Mouse (Mus musculus): ENCODE measurements around the gene Il21r.

The Il21r gene

DNA sequence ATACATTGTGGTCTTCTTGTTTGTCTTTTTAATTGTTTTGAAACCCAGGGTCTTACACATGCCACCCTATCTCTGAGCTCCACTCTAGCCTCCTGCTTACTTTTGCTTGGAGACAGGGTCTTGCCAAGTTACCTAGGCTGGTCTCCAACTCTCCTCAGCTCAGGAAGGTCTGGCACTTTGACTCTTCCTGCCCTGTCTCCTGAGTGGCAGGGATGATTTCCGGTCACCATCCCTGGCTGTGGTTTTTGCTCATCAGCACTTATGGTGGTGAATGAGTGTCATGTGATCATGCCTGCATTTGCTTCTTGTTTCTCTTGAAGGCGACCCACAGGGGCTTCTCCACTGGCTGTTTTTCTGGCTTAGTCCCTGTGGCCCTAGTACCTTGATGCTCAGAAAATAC lies 29.4 kb upstream of the Il21r start:
- no peak for DNase-seq (ENCODE audit: extremely low read depth, insufficient read length, low spot score)

GRCm38 (mm10) chr7:125574832-125575231 lies 28.4 kb upstream of the Il21r start:
- no peak for DNase-seq (ENCODE audit: extremely low read depth, insufficient read length, low spot score)

DNA sequence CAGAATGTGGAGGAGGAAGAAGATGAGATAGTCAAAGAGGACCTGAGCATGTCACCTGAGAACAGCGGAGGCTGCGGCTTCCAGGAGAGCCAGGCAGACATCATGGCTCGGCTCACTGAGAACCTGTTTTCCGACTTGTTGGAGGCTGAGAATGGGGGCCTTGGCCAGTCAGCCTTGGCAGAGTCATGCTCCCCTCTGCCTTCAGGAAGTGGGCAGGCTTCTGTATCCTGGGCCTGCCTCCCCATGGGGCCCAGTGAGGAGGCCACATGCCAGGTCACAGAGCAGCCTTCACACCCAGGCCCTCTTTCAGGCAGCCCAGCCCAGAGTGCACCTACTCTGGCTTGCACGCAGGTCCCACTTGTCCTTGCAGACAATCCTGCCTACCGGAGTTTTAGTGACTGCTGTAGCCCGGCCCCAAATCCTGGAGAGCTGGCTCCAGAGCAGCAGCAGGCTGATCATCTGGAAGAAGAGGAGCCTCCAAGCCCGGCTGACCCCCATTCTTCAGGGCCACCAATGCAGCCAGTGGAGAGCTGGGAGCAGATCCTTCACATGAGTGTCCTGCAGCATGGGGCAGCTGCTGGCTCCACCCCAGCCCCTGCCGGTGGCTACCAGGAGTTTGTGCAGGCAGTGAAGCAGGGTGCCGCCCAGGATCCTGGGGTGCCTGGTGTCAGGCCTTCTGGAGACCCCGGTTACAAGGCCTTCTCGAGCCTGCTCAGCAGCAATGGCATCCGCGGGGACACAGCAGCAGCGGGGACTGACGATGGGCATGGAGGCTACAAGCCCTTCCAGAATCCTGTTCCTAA lies 27.3 kb upstream of the Il21r start:
- no peak for DNase-seq (ENCODE audit: extremely low read depth, insufficient read length, low spot score)

GRCm38 (mm10) chr7:125576982-125577381 lies 26.2 kb upstream of the Il21r start:
- DNase-seq (ENCODE audit: extremely low read depth, insufficient read length, low spot score): peak; percentile 81

GRCm38 (mm10) chr7:125577486-125578088 lies 25.6 kb upstream of the Il21r start:
- DNase-seq (ENCODE audit: extremely low read depth, insufficient read length, low spot score): peak; percentile 40

DNA sequence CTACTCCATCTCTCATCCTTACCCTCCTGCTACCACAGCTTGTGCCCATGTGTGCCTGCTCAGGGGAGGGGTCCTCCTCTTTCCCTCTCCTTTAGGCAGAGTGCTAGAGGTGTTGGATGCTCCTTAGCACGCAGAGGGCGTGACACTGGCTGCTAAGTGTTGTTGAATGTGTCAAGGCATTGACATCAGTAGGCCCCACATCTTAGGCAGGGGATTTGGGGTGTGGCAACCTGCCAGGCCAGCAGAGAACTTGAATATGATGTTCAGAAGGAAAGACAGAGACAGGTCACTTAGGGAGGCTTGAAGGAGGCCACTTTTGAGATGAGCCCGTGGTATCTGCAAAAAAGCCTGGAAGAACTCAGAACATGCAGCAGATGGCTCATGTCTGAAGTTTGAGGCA lies 25.1 kb upstream of the Il21r start:
- DNase-seq (ENCODE audit: extremely low read depth, insufficient read length, low spot score): no peak

GRCm38 (mm10) chr7:125579545-125580219 lies 23.5 kb upstream of the Il21r start:
- no peak for DNase-seq (ENCODE audit: extremely low read depth, insufficient read length, low spot score)

- no peak for DNase-seq (ENCODE audit: extremely low read depth, insufficient read length, low spot score)
Measured at GRCm38 (mm10) chr7:125580220-125580549, 23.0 kb upstream of the Il21r start.

- DNase-seq (ENCODE audit: extremely low read depth, insufficient read length, low spot score): peak; percentile 62
Measured at GRCm38 (mm10) chr7:125580625-125581316, 22.5 kb upstream of the Il21r start.

- peak; percentile 86 for DNase-seq (ENCODE audit: extremely low read depth, insufficient read length, low spot score)
Measured at GRCm38 (mm10) chr7:125581317-125581672, 21.9 kb upstream of the Il21r start.

DNA sequence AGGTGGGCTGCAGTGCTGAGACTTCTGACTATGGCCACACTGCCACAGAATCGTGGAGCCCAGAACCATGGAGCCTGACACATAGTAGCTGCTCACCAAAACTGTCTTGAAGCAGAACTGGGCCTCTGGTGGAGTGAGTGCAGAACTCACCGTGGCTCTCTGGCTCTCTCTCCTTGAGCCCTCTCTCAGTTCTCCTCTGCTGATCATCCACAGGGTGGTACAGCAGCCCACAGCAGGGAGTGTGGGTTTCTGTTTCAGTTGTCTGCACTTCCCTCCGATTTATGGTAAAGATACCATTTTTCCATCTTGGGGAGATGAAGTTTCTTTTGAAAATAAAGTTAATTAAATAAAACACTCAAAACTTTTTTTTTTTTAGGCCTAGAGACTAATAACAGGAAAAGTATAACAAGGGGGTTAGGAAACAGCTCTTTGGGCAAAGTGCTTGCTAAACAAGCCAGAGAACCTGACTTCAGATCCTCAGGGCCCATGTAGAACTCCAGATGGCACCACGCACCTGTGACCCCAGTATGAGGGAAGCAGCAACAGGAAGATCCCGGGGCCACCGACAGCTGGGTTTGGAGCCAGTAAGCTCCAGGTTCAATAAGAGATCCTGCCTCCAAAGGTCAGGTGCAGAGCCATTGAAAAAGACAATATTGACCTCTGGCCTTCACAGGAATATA lies 19.8 kb upstream of the Il21r start:
- DNase-seq (ENCODE audit: extremely low read depth, insufficient read length, low spot score): no peak

- no peak for DNase-seq (ENCODE audit: extremely low read depth, insufficient read length, low spot score)
Measured at GRCm38 (mm10) chr7:125584005-125584369, 19.2 kb upstream of the Il21r start.

DNA sequence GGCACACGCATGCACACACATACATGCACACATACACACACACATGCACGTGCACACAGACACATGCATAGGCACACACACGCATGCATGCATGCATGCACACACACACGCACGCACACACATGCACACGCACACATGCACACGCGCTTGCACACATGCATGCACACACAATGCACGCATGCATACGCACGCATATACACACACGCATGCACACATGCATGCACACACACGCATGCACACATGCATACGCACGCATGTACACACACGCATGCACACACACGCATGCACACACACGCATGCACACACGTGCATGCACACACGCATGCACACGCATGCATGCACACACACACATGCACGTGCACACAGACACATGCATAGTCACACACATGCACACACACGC lies 16.9 kb upstream of the Il21r start:
- DNase-seq (ENCODE audit: extremely low read depth, insufficient read length, low spot score): no peak

DNA sequence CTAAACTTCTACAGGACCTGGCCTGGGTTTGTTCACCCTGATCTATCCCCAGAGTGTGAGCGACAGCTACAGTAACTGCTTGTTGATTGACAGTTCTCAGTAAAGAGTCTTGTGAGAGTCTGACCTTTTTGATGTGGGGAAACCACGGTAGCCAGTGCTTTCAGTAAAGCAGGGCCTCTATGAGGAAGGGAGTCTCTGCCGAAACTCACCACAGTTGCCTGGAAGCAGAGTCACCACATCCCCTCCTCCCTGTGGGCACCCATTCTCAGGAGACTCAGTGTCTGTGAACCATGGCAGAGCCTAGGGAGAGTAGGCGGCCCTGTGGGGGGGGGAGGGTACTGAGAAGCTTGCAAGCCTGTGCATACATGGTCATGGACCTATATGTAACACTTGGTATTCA lies 14.5 kb upstream of the Il21r start:
- DNase-seq (ENCODE audit: extremely low read depth, insufficient read length, low spot score): no peak

GRCm38 (mm10) chr7:125589896-125590295 lies 13.3 kb upstream of the Il21r start:
- no peak for DNase-seq (ENCODE audit: extremely low read depth, insufficient read length, low spot score)

DNA sequence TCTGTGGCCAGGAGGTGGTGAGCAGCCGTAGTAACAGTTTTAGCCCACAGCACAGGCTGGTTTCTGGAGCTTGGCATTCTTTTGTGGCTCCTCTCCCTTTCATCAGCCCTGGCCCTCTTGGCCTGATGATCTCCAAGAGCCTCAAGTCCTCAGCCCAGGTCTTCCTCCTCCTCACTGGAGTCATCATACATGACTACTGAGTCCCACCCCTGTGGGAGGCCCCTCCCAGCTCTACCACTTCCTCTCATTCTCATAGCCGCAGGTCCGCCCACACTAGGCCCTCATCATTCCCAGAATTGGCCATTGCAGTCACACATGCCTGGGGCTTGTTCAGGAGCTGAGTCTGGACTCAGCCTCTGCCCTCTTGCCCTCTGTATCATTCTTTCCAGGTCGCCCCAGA lies 9.4 kb upstream of the Il21r start:
- DNase-seq (ENCODE audit: extremely low read depth, insufficient read length, low spot score): no peak

DNA sequence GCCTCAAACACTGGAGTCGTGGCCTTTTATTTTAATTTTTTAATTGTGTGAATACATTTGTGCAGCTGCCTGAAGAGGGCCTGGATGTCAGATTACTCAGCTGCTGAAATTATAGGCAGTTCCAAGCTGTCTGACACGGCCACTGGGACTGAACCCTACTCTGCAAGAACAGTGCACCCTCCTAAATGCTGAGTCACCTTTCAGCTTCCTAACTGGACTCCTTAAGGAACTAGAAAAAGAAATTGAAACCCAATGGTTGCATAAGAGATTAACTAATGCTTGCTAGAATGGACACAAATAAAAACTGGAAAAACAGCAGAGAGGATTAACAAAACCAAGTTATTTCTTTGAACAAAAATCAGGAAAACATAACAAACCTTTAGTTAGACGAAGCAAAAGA lies 6.8 kb upstream of the Il21r start:
- DNase-seq (ENCODE audit: extremely low read depth, insufficient read length, low spot score): peak; percentile 11

GRCm38 (mm10) chr7:125597083-125597482 lies 6.1 kb upstream of the Il21r start:
- DNase-seq (ENCODE audit: extremely low read depth, insufficient read length, low spot score): no peak

GRCm38 (mm10) chr7:125597516-125598347 lies 5.5 kb upstream of the Il21r start:
- no peak for DNase-seq (ENCODE audit: extremely low read depth, insufficient read length, low spot score)

- DNase-seq (ENCODE audit: extremely low read depth, insufficient read length, low spot score): no peak
Measured at GRCm38 (mm10) chr7:125599373-125599973, 3.8 kb upstream of the Il21r start.

All from 3134 (cell line).